Mouse (Mus musculus) forebrain, embryonic 14.5 days (tissue): Measurements from ENCODE around the gene Tph1. TPM values are rescaled to one million over a fixed set of nuclear protein-coding genes. Genes with fewer than 3 reads are reported as not detected.

Experiments
- ATAC-seq: fragments of 200-750 bp; cut with Nextera tagmentation; 2 replicates; pipeline ENCODE4 v1.8.0; 2017; ENCODE audit warnings: mild to moderate bottlenecking, moderate library complexity
- DNase-seq: peaks from one replicate; pipeline ENCODE4 v3.0.0-alpha.2; 2015; ENCODE audit warnings: low spot score
- H3K27ac ChIP-seq: fragments of 300-500 bp; sonication (generic); 2 replicates; pipeline ENCODE4 v1.5.1; 2014; ENCODE audit warnings: low read depth, mild to moderate bottlenecking, control low read depth, low read length, moderate library complexity
- H3K27me3 ChIP-seq: fragments of 300-500 bp; sonication (generic); replicated peaks from 2 replicates; pipeline ENCODE4 v1.6.1; 2014; ENCODE audit warnings: low read length, control low read depth, mixed read lengths; ENCODE audit not compliant: control insufficient read depth, insufficient read depth
- H3K36me3 ChIP-seq: fragments of 300-500 bp; sonication (generic); 2 replicates; pipeline ENCODE4 v1.6.1; 2014; ENCODE audit warnings: low read length, control low read depth; ENCODE audit not compliant: control insufficient read depth, insufficient read depth
- H3K4me1 ChIP-seq: fragments of 300-500 bp; sonication (generic); 2 replicates; pipeline ENCODE4 v1.6.1; 2014; ENCODE audit warnings: antibody characterized with exemption, low read length, control low read depth; ENCODE audit not compliant: control insufficient read depth, insufficient read depth
- H3K4me2 ChIP-seq: fragments of 300-500 bp; sonication (generic); 2 replicates; pipeline ENCODE4 v1.6.1; 2014; ENCODE audit warnings: mild to moderate bottlenecking, control low read depth, low read length
- H3K4me3 ChIP-seq: fragments of 300-500 bp; sonication (generic); 2 replicates; pipeline ENCODE4 v1.5.1; 2014; ENCODE audit warnings: low read depth, low read length, control low read depth
- H3K9ac ChIP-seq: fragments of 300-500 bp; sonication (generic); 2 replicates; pipeline ENCODE4 v1.6.1; 2014; ENCODE audit warnings: mild to moderate bottlenecking, low read length, control low read depth, moderate library complexity
- H3K9me3 ChIP-seq: fragments of 300-500 bp; sonication (generic); replicated peaks from 2 replicates; pipeline ENCODE4 v1.6.1; 2016; ENCODE audit warnings: low read length, control low read depth, mixed read lengths; ENCODE audit not compliant: control insufficient read depth
- WGBS: fragments of 180-500 bp; shearing (Covaris S2); extraction: QIAGEN DNeasy Blood & Tissue Kit; methylation state at CpG from one replicate; pipeline ENCODE4 v1.1.7; 2014; 5-methylcytosine and 5-hydroxymethylcytosine counted together
- polyA plus RNA-seq: library from polyadenylated mRNA; unstranded; fragments of >200 nt; fragmentation: Nextera tagmentation; extraction: Ambion mirVana; gene quantifications from 2 replicates; pipeline ENCODE4 v1.2.1, GENCODE M21; 2014

The Tph1 gene
- 0.41 and 0.46 TPM in 2 replicates for polyA plus RNA-seq

DNA sequence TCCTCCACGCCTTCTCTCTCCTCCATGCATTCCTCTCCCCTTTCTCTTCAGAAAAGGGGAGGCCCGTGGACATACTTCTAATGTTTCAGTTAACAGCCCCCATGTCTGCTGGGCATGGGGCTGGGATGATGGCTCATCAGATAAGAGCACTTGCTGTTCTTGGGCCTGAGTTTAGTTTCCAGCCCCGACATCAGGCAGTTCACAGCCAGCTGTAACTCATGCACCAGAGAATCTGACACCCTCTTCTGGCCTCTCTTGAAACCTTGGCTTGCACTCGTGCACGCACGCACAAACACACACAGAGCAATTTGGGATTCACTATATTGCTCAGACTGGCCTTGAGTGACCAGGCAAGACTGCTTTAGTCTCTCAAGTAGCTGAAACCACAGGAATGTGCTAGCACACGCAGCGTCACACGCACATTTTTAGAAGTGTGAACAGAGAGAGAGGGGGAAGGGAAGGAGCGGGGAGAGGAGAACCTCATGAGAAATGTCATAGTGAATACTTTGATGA is at the start of gene Tph1:
Gene Tph1 (minus strand): TSS at position 378 of the 513 bp plus-strand sequence.
- Histone ChIP-seq H3K4me1 (peaks cover 2% of the 10 kb centered on the region; the same call in 1 of the 2 replicates), H3K27ac (no peak within 1 kb of the TSS), H3K36me3 (no peaks in the 10 kb centered on the region), H3K27me3 (0 out of 2 replicates have a peak, but pooled peaks cover 2% of the 10 kb centered on the region), H3K9me3 (no peaks in the 10 kb centered on the region), H3K4me2 (no peak within 1 kb of the TSS), H3K9ac (no peak within 1 kb of the TSS), H3K4me3 (no peak within 1 kb of the TSS)
- ATAC-seq: no peak
- DNase-seq: no peak
- WGBS: 69% methylated on average over 10 of the region's 10 CpGs

DNA sequence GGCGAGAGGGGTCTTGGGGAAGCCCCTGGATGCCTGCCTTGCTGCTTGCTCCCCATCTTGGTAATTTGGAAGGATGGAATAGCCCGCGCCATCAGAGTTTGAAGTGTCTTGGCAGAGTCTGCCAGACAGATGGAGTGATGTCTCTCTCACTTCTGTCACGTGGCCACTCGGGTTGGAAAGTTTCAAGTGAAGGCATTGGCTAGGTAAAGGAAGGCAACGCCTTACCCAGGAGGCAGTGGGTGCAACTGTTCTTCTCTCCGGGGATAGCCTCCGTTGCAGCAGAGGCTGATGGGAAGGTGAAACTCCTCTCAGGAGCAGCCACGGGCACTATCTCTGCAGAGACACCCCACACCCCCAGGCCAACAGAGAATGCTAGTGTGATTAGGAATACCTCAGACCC is 48.1 kb upstream of the Tph1 start:
- Histone ChIP-seq H3K4me2 (no peak overlapping the region), H3K27ac (no peak overlapping the region), H3K4me1 (no peaks in the 10 kb centered on the region), H3K4me3 (no peak overlapping the region), H3K9me3 (no peaks in the 10 kb centered on the region), H3K36me3 (no peaks in the 10 kb centered on the region), H3K27me3 (no peaks in the 10 kb centered on the region), H3K9ac (no peak overlapping the region)
- 69% methylated on average over 9 of the region's 9 CpGs for WGBS
- ATAC-seq (no peak; the same call in 1 of the 2 replicates), DNase-seq (peak; percentile 56)

DNA sequence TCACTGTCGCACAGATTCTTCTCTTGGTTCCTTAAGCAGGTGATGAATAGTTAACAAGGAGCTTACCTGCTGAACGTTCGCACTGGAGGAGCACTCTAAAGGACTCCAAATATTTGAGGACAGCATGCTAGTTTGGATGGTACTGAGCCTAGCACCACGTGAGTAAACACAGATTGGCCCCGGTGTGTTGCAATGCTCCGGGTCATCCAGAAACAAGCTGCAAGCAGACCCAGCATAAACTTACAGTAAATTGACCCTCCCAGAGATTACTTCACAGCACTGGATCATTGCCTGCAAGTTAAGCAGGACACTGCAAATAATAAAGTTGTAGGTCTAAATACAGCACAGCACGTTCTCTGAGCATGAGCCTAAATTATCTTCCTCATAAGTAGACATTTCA is 47.2 kb upstream of the Tph1 start:
- H3K4me2 ChIP-seq: no peak overlapping the region

DNA sequence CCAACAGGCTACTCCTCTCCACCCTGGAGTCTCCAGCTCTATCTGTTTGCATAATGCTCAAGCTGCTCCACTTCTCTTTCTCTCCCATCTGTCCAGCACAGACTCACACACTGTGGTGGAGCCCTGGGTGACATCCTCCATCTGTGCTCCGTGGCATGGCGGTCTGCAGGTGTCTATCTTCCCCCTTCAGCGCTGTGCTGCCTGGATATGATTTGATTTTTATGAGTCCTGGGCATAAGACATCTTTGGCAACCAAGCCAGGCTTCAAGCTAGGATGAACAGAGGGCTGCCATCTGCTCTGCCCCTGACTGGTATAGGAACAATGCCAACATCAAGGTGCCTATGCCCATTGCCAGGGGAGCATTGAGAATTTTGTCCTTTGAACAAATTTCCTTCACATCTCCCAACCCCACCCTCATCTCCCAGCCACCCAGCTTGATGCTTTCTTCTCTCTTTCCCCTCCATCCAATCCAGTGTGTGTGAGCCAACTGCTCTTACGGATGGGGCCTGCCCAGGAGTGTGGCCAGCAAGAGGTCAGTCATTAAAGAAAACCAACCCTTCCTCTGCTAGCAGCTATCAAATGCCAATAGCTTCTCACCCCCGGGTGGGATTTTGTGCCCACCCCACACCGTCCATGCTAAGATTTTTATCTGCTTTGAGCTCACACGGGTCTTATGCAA is 46.4 kb upstream of the Tph1 start:
- peak; percentile 66 for DNase-seq
- Histone ChIP-seq H3K4me2 (no peak overlapping the region), H3K4me1 (no peaks in the 10 kb centered on the region), H3K27ac (peak overlapping the region; percentile 33; the same call in 1 of the 2 replicates), H3K27me3 (no peaks in the 10 kb centered on the region), H3K9me3 (no peaks in the 10 kb centered on the region), H3K36me3 (no peaks in the 10 kb centered on the region), H3K4me3 (no peak overlapping the region), H3K9ac (no peak overlapping the region)
- 74% methylated on average over 7 of the region's 7 CpGs for WGBS
- ATAC-seq: peak; percentile 88

More for the DNA sequence above, 47.2 kb upstream of the Tph1 start:
- Histone ChIP-seq H3K4me3 (no peak overlapping the region), H3K9ac (no peak overlapping the region), H3K9me3 (no peaks in the 10 kb centered on the region), H3K4me1 (no peaks in the 10 kb centered on the region), H3K27me3 (no peaks in the 10 kb centered on the region), H3K27ac (no peak overlapping the region), H3K36me3 (no peaks in the 10 kb centered on the region)
- DNase-seq (no peak), ATAC-seq (no peak)
- 86% methylated on average over 7 of the region's 7 CpGs for WGBS

DNA sequence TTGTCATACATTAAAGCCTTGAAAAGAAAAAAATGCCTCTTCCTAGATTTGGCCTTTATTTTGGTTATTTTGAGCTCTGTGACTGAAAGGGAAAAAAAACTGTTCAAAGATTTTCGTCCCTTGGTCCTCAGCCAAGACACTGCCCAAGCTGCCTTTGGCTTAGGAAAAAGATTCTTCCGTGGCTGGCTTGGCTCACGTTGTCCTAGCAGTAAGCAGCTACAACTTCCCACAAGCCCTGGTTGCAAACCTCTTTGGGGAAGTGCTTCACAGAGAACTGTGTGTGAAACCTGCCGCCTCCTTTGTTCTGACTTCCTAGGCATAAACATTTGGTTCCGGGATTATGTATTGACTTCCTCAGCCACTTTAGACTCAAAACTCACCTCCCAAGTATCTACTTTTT is 44.6 kb upstream of the Tph1 start:
- peak; percentile 7 for DNase-seq
- Histone ChIP-seq H3K4me2 (no peak overlapping the region), H3K9me3 (no peaks in the 10 kb centered on the region), H3K9ac (no peak overlapping the region), H3K27ac (no peak overlapping the region), H3K4me3 (no peak overlapping the region), H3K4me1 (no peaks in the 10 kb centered on the region), H3K27me3 (no peaks in the 10 kb centered on the region), H3K36me3 (no peaks in the 10 kb centered on the region)
- 61% methylated on average over 5 of the region's 5 CpGs for WGBS
- no peak for ATAC-seq

DNA sequence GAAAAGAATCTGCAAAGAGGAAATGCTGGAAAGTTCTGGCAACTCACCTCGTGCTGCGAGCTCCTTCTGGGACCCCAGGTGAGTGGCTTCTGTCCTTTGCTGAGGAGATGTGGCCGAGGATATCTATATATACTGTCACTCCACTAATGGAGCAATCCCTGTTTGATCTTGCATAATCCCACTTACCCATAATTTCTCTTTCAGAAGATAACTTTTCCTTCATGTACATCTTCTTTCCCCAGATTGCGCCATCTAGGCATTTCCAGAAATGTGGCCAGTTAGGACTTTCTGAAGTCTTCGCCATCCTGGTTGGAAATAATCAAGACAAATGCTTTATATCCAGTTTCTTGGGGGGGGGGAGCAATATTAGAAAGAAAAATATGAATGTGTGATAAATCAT is 43.3 kb upstream of the Tph1 start, which contains the start of gene Saa3:
Gene Saa3 (minus strand): TSS at position 101 of the 400 bp plus-strand sequence.
- Histone ChIP-seq H3K27ac (no peak within 1 kb of the TSS), H3K27me3 (no peaks in the 10 kb centered on the region), H3K9me3 (no peaks in the 10 kb centered on the region), H3K4me2 (no peak within 1 kb of the TSS), H3K36me3 (no peaks in the 10 kb centered on the region), H3K9ac (no peak within 1 kb of the TSS), H3K4me3 (no peak within 1 kb of the TSS), H3K4me1 (no peaks in the 10 kb centered on the region)
- DNase-seq (no peak), ATAC-seq (no peak)
- WGBS: 92% methylated on average over 5 of the region's 5 CpGs

DNA sequence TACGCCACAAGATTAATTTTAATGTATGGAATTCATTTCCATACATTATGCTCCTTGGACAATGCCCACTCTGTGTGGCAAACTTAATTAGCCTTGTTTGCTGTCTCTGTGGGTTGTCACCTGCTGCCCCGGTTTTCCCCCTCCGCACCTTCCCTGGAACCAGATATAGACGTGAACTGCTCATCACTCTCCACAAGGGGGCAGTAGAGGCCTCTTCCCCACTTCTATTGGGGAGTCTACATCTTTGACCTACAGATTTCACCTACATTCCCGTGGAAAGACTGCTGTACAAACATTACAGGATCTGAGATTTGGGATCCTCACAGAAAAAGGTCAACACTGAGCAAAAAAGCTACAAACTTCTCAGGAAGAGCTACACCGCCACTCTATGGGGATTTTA is 42.2 kb upstream of the Tph1 start:
- Histone ChIP-seq H3K9ac (no peak overlapping the region), H3K36me3 (no peaks in the 10 kb centered on the region), H3K9me3 (no peaks in the 10 kb centered on the region), H3K27ac (no peak overlapping the region), H3K27me3 (no peaks in the 10 kb centered on the region), H3K4me3 (no peak overlapping the region), H3K4me1 (peaks cover 3% of the 10 kb centered on the region; the same call in 1 of the 2 replicates), H3K4me2 (no peak overlapping the region)
- no peak for ATAC-seq
- DNase-seq: peak; percentile 53
- 27% methylated on average over 6 of the region's 6 CpGs for WGBS

DNA sequence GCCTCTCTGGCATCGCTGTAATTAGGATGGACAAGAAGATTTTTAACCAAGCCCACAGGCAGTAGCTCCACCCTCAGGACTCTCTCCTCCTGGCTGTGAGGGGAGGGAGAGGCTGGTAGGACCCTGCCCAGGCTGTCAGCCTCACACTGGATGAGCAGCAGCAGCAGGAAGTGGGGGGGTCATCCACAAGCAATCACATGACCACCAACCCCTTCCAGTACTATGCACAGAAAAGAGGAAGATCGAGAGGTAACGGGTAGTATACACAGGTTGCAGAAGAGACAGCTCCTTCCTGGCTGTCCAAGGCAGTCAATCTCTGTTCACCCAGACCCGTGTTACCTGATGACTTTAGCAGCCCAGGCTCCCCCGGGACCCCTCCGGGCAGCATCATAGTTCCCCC is 39.9 kb upstream of the Tph1 start:
- no peak for DNase-seq
- Histone ChIP-seq H3K9ac (no peak overlapping the region), H3K36me3 (peaks cover 11% of the 10 kb centered on the region), H3K27me3 (no peaks in the 10 kb centered on the region), H3K4me1 (peaks cover 5% of the 10 kb centered on the region; the same call in 1 of the 2 replicates), H3K4me2 (no peak overlapping the region), H3K4me3 (no peak overlapping the region), H3K9me3 (no peaks in the 10 kb centered on the region), H3K27ac (no peak overlapping the region)
- 80% methylated on average over 6 of the region's 6 CpGs for WGBS
- no peak for ATAC-seq

DNA sequence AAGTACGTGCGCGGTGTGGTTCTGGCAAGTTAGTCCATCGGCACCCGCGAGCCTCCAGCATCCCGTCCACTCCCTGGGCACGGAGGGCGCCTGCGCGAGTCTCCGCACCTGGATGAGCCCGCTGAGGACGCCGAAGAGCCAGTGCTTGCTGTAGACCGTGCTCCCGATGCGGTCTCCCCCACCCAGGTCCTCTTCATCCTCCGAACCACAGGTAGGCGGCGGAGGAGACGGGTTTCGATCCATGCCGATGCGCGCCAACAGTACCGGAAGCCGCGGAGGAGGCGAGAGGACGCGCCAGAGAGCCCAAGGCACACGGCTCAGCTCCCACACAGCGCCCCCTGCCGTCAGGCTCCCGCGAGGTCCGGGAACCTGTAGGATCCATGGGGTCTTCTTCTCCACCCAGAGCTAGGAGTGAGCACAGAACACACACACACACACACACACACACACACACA is 38.1 kb upstream of the Tph1 start, which contains the start of gene Saal1:
Gene Saal1 (minus strand): TSS at position 291 of the 455 bp plus-strand sequence.
- DNase-seq (peak; percentile 93), ATAC-seq (peak; percentile 98)
- Histone ChIP-seq H3K9me3 (no peaks in the 10 kb centered on the region), H3K9ac (peak within 1 kb of the TSS; percentile 95), H3K4me2 (peak within 1 kb of the TSS; percentile 49), H3K4me3 (peak within 1 kb of the TSS; percentile 85), H3K27me3 (no peaks in the 10 kb centered on the region), H3K4me1 (peaks cover 5% of the 10 kb centered on the region; the same call in 1 of the 2 replicates), H3K36me3 (peaks cover 25% of the 10 kb centered on the region), H3K27ac (peak within 1 kb of the TSS; percentile 76)
- under 1% methylated on average over 37 of the region's 38 CpGs for WGBS
